Mouse (Mus musculus): ENCODE results near the gene Tnrc6b. TPM values are rescaled to one million over a fixed set of nuclear protein-coding genes. Genes with fewer than 3 reads are reported as not detected.
A peak's percentile ranks its signal among the peaks of the same experiment; 100 is the strongest.

Gene Tnrc6b
- total and polyA plus RNA-seq, 3 experiments = 7.8 to 13.9 (median 8.0) TPM

- Histone ChIP-seq H3K27ac (ENCODE audit: control insufficient read depth, low read depth, low read length) (no peak overlapping the region), H3K9me3 (replicated peaks; ENCODE audit: insufficient read depth, low read length) (no peaks in the 10 kb centered on the region), H3K79me2 (ENCODE audit: control insufficient read depth, insufficient read depth, low read length, poor library complexity) (no peaks in the 10 kb centered on the region), H3K9ac (ENCODE audit: control insufficient read depth, low read depth, low read length, poor library complexity, severe bottlenecking) (no peak overlapping the region), H3K4me3 (ENCODE audit: control insufficient read depth in 1 of 2, insufficient read depth in 1 of 2, low read depth in 2 of 2, low read length in 2 of 2) (no peak overlapping the region), H3K4me1 (ENCODE audit: control insufficient read depth in 1 of 2, insufficient read depth in 2 of 2, low read length in 2 of 2) (peaks cover 12 to 13% of the 10 kb centered on the region in 2 experiments), H3K36me3 (ENCODE audit: control insufficient read depth in 1 of 2, insufficient read depth in 2 of 2, low read length in 2 of 2) (peaks cover 0 to 18% of the 10 kb centered on the region in 2 experiments; a peak in 2 of 4 replicates), H3K27me3 (ENCODE audit: control insufficient read depth in 1 of 2, insufficient read depth in 2 of 2, low read length in 2 of 2) (no peaks in the 10 kb centered on the region)
- TF ChIP-seq CTCF (IDR thresholded peaks at IDR 0.05 in 2 of 3, conservative IDR thresholded peaks at IDR 0.05 in 1 of 3; ENCODE audit: control insufficient read depth in 1 of 3, insufficient read depth in 1 of 3, low read depth in 2 of 3, low read length in 3 of 3, poor library complexity in 1 of 3, severe bottlenecking in 1 of 3) (peak in 2 of 3 experiments; percentile 39 to 55; a peak in 4 of 6 replicates), E2F4 (IDR thresholded peaks at IDR 0.05; ENCODE audit: borderline replicate concordance, low read depth, low read length) (no peak), KAT2A (conservative IDR thresholded peaks at IDR 0.05; ENCODE audit: low read depth, low read length) (no peak), GATA1 (IDR thresholded peaks at IDR 0.05; ENCODE audit: low read depth, low read length) (no peak), SIN3A (IDR thresholded peaks at IDR 0.05; ENCODE audit: low read length) (no peak), ZC3H11A (IDR thresholded peaks at IDR 0.05; ENCODE audit: low read depth, low read length) (peak; percentile 52), RAD21 (IDR thresholded peaks at IDR 0.05; ENCODE audit: low read depth, low read length) (peak; percentile 57), SMC3 (IDR thresholded peaks at IDR 0.05; ENCODE audit: low read depth, low read length) (peak; percentile 62), RCOR1 (IDR thresholded peaks at IDR 0.05; ENCODE audit: low read depth, low read length) (no peak), USF2 (IDR thresholded peaks at IDR 0.05; ENCODE audit: borderline replicate concordance in 1 of 2, insufficient read depth in 1 of 2, low read depth in 1 of 2, low read length in 2 of 2) (no peak), CHD2 (IDR thresholded peaks at IDR 0.05; ENCODE audit: low read length) (no peak)
- no peak for DNase-seq (ENCODE audit: low read depth, low spot score)
Measured at GRCm38 (mm10) chr15:80736553-80736952, 25.4 kb downstream of the Tnrc6b start.

GRCm38 (mm10) chr15:80738244-80738643 lies 27.1 kb downstream of the Tnrc6b start:
- Histone ChIP-seq H3K27ac (ENCODE audit: control insufficient read depth, low read depth, low read length) (peak overlapping the region; percentile 45; the same call in 1 of the 2 replicates), H3K4me1 (ENCODE audit: control insufficient read depth in 1 of 2, insufficient read depth in 2 of 2, low read length in 2 of 2) (peaks cover 7 to 17% of the 10 kb centered on the region in 2 experiments), H3K27me3 (ENCODE audit: control insufficient read depth in 1 of 2, insufficient read depth in 2 of 2, low read length in 2 of 2) (no peaks in the 10 kb centered on the region; a peak in 1 of 4 replicates), H3K9ac (ENCODE audit: control insufficient read depth, low read depth, low read length, poor library complexity, severe bottlenecking) (peak overlapping the region; percentile 37; the same call in 1 of the 2 replicates), H3K4me3 (ENCODE audit: control insufficient read depth in 1 of 2, insufficient read depth in 1 of 2, low read depth in 2 of 2, low read length in 2 of 2) (peak overlapping the region; percentile 33 to 45), H3K36me3 (ENCODE audit: control insufficient read depth in 1 of 2, insufficient read depth in 2 of 2, low read length in 2 of 2) (peaks cover 0 to 15% of the 10 kb centered on the region in 2 experiments; a peak in 2 of 4 replicates), H3K79me2 (ENCODE audit: control insufficient read depth, insufficient read depth, low read length, poor library complexity) (no peaks in the 10 kb centered on the region), H3K9me3 (replicated peaks; ENCODE audit: insufficient read depth, low read length) (no peaks in the 10 kb centered on the region)
- no peak for TF ChIP-seq KAT2A (conservative IDR thresholded peaks at IDR 0.05; ENCODE audit: low read depth, low read length)
- peak; percentile 78; the same call in 1 of the 2 replicates for TF ChIP-seq ZKSCAN1 (IDR thresholded peaks at IDR 0.05; ENCODE audit: low read depth, low read length)
- peak; percentile 53; the same call in 1 of the 2 replicates for TF ChIP-seq RCOR1 (IDR thresholded peaks at IDR 0.05; ENCODE audit: low read depth, low read length)
- TF ChIP-seq MEF2A (IDR thresholded peaks at IDR 0.05; ENCODE audit: extremely low read depth, insufficient replicate concordance, low read depth, low read length, poor library complexity, severe bottlenecking) = no peak
- no peak for TF ChIP-seq CHD1 (IDR thresholded peaks at IDR 0.05; ENCODE audit: low read depth, low read length)
- TF ChIP-seq GATA1 (IDR thresholded peaks at IDR 0.05; ENCODE audit: low read depth, low read length) = peak; percentile 78
- 0 out of 2 replicates have a peak, but pooled peaks have one; percentile 42 for TF ChIP-seq MAZ (IDR thresholded peaks at IDR 0.05; ENCODE audit: low read depth, low read length)
- TF ChIP-seq EP300 (IDR thresholded peaks at IDR 0.05; ENCODE audit: low read depth in 1 of 2, low read length in 2 of 2) = peak; percentile 48 to 76; a peak in 3 of 4 replicates
- TF ChIP-seq TCF12 (IDR thresholded peaks at IDR 0.05; ENCODE audit: low read depth, low read length) = peak; percentile 37; the same call in 1 of the 2 replicates
- TF ChIP-seq BHLHE40 (IDR thresholded peaks at IDR 0.05; ENCODE audit: borderline replicate concordance, low read depth, low read length) = peak; percentile 58; the same call in 1 of the 2 replicates
- TF ChIP-seq MAX (IDR thresholded peaks at IDR 0.05; ENCODE audit: low read length) = no peak
- TF ChIP-seq NELFE (IDR thresholded peaks at IDR 0.05; ENCODE audit: low read depth, low read length) = no peak
- peak; percentile 61 for TF ChIP-seq ZNF384 (IDR thresholded peaks at IDR 0.05; ENCODE audit: low read depth, low read length)
- TF ChIP-seq CTCF (IDR thresholded peaks at IDR 0.05 in 2 of 3, conservative IDR thresholded peaks at IDR 0.05 in 1 of 3; ENCODE audit: control insufficient read depth in 1 of 3, insufficient read depth in 1 of 3, low read depth in 2 of 3, low read length in 3 of 3, poor library complexity in 1 of 3, severe bottlenecking in 1 of 3) = no peak
- 0 out of 2 replicates have a peak, but pooled peaks have one; percentile 10 for TF ChIP-seq SMC3 (IDR thresholded peaks at IDR 0.05; ENCODE audit: low read depth, low read length)
- peak; percentile 78 for TF ChIP-seq ETS1 (IDR thresholded peaks at IDR 0.05; ENCODE audit: low read depth, low read length)
- DNase-seq (ENCODE audit: low read depth, low spot score) = peak; percentile 75

Measured in MEL (cell line).